Mouse (Mus musculus) hindbrain, postnatal 0 days (tissue): ENCODE measurements around the gene Prr14l. TPM values are rescaled to one million over a fixed set of nuclear protein-coding genes. Genes with fewer than 3 reads are reported as not detected.
"Not testable (repeated sequence)": the region's sequence is repeated elsewhere in the genome, so short reads cannot be mapped to it uniquely, and the experiment has no call there.

Experiments
- ATAC-seq: fragments of 200-750 bp; cut with Nextera tagmentation; 2 replicates; pipeline ENCODE4 v1.8.0; 2017; ENCODE audit warnings: mild to moderate bottlenecking, moderate TSS enrichment, moderate library complexity
- DNase-seq: peaks from one replicate; pipeline ENCODE4 v3.0.0-alpha.2; 2015; ENCODE audit warnings: low spot score
- H3K27ac ChIP-seq: fragments of 300-500 bp; sonication (generic); 2 replicates; pipeline ENCODE4 v1.5.1; 2014; ENCODE audit warnings: mild to moderate bottlenecking
- H3K27me3 ChIP-seq: fragments of 300-500 bp; sonication (generic); 2 replicates; pipeline ENCODE4 v1.6.1; 2014; ENCODE audit warnings: low read length, mixed read lengths; ENCODE audit not compliant: insufficient read depth
- H3K36me3 ChIP-seq: fragments of 300-500 bp; sonication (generic); 2 replicates; pipeline ENCODE4 v1.6.1; 2014; ENCODE audit warnings: low read length, mixed read lengths; ENCODE audit not compliant: insufficient read depth
- H3K4me1 ChIP-seq: fragments of 300-500 bp; sonication (generic); 2 replicates; pipeline ENCODE4 v1.6.1; 2014; ENCODE audit warnings: antibody characterized with exemption, low read length, mixed read lengths; ENCODE audit not compliant: insufficient read depth
- H3K4me2 ChIP-seq: fragments of 300-500 bp; sonication (generic); 2 replicates; pipeline ENCODE4 v1.6.1; 2014; ENCODE audit warnings: low read depth, mild to moderate bottlenecking, low read length, moderate library complexity, mixed read lengths
- H3K4me3 ChIP-seq: fragments of 300-500 bp; sonication (generic); 2 replicates; pipeline ENCODE4 v1.5.1; 2014; ENCODE audit warnings: low read length
- H3K9ac ChIP-seq: fragments of 300-500 bp; sonication (generic); replicated peaks from 2 replicates; pipeline ENCODE4 v1.6.1; 2014; ENCODE audit warnings: mild to moderate bottlenecking, low read length, moderate library complexity, mixed read lengths
- H3K9me3 ChIP-seq: fragments of 300-500 bp; sonication (generic); 2 replicates; pipeline ENCODE4 v1.6.1; 2016; ENCODE audit warnings: low read length, mixed read lengths
- CTCF ChIP-seq: IDR thresholded peaks from 2 replicates; pipeline ENCODE4 v1.5.1; 2016; ENCODE audit warnings: antibody characterized with exemption, control low read depth, low read depth
- WGBS: fragments of 180-500 bp; shearing (Covaris S2); extraction: QIAGEN DNeasy Blood & Tissue Kit; methylation state at CpG from one replicate; pipeline ENCODE4 v1.1.7; 2014; 5-methylcytosine and 5-hydroxymethylcytosine counted together
- polyA plus RNA-seq: library from polyadenylated mRNA; unstranded; fragments of >200 nt; fragmentation: Nextera tagmentation; extraction: Ambion mirVana; gene quantifications from 2 replicates; pipeline ENCODE4 v1.2.1, GENCODE M21; 2015
- total RNA-seq: library from RNA; depleted of rRNA; stranded (reverse); fragments of >200 nt; gene quantifications from 2 replicates; pipeline ENCODE4 v1.2.3, GENCODE M21; 2014

Prr14l gene
- total and polyA plus RNA-seq, 2 experiments from 2014 or later = 14.4 to 23.8 TPM

- Histone ChIP-seq H3K27me3 (no peaks in the 10 kb centered on the region), H3K4me3 (no peak overlapping the region), H3K9ac (no peak overlapping the region), H3K4me1 (no peaks in the 10 kb centered on the region), H3K4me2 (no peak overlapping the region), H3K36me3 (peaks cover 24% of the 10 kb centered on the region), H3K9me3 (no peaks in the 10 kb centered on the region), H3K27ac (no peak overlapping the region)
- TF ChIP-seq CTCF = no peak
- WGBS = 91% methylated on average over 8 of the region's 8 CpGs
- ATAC-seq = no peak
- DNase-seq = no peak
Measured at GRCm38 (mm10) chr5:32820471-32820870, 33.6 kb downstream of the Prr14l start.

- no peak overlapping the region for H3K4me2 ChIP-seq
Measured at GRCm38 (mm10) chr5:32815396-32815795, 38.7 kb downstream of the Prr14l start.

DNA sequence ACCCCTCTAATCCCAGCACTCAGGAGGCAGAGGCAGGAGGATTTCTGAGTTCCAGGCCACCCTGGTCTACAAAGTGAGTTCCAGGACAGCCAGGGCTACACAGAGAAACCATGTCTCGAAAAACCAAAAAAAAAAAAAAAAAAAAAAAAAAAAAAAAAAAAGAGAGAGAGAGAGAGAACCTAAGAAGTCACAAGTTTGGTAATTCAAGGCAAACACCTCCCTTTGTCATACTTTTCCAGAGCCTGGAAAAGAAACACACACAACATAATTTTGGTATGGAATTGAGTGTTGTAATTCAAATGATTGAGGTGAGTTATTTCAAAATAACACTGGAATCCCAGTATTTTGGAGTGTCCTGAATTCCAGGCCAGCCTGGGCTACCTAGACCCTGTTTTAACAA is 67.6 kb downstream of the Prr14l start:
- H3K9ac ChIP-seq, H3K4me2 ChIP-seq, H3K4me1 ChIP-seq, ATAC-seq, H3K27me3 ChIP-seq, H3K4me3 ChIP-seq, DNase-seq, H3K27ac ChIP-seq, H3K36me3 ChIP-seq, H3K9me3 ChIP-seq: not testable (repeated sequence)
- 86% methylated on average over 1 of the region's 1 CpGs for WGBS

More at GRCm38 (mm10) chr5:32815396-32815795, 38.7 kb downstream of the Prr14l start:
- Histone ChIP-seq H3K4me3 (no peak overlapping the region), H3K4me1 (no peaks in the 10 kb centered on the region), H3K36me3 (peaks cover 23% of the 10 kb centered on the region), H3K9me3 (no peaks in the 10 kb centered on the region), H3K27ac (no peak overlapping the region), H3K27me3 (no peaks in the 10 kb centered on the region), H3K9ac (no peak overlapping the region)
- WGBS = 89% methylated on average over 4 of the region's 4 CpGs
- TF ChIP-seq CTCF = no peak
- DNase-seq = no peak
- ATAC-seq = no peak

- WGBS = under 1% methylated on average over 52 of the region's 52 CpGs
- no peaks in the 10 kb centered on the region for H3K27me3 ChIP-seq
- TF ChIP-seq CTCF = peak; percentile 70
- H3K9ac ChIP-seq = peak within 1 kb of the TSS; percentile 59
- H3K9me3 ChIP-seq = no peaks in the 10 kb centered on the region
- peak; percentile 98 for DNase-seq
- H3K4me3 ChIP-seq = peak within 1 kb of the TSS; percentile 77
- ATAC-seq = peak; percentile 100
- H3K4me1 ChIP-seq = no peaks in the 10 kb centered on the region
- H3K4me2 ChIP-seq = peak within 1 kb of the TSS; percentile 65
- 0 out of 2 replicates have a peak, but pooled peaks cover 4% of the 10 kb centered on the region for H3K36me3 ChIP-seq
- peak within 1 kb of the TSS; percentile 71 for H3K27ac ChIP-seq
Measured at GRCm38 (mm10) chr5:32785313-32785915, 68.6 kb downstream of the Prr14l start, which contains the start of gene Pisd. Gene Pisd (minus strand): TSS chr5:32785646.

GRCm38 (mm10) chr5:32784726-32785125 is 69.3 kb downstream of the Prr14l start:
- H3K9ac ChIP-seq = peak overlapping the region; percentile 59
- no peak for DNase-seq
- no peak for TF ChIP-seq CTCF
- no peaks in the 10 kb centered on the region for H3K4me1 ChIP-seq
- 0 out of 2 replicates have a peak, but pooled peaks cover 4% of the 10 kb centered on the region for H3K36me3 ChIP-seq
- H3K9me3 ChIP-seq = no peaks in the 10 kb centered on the region
- peak overlapping the region; percentile 65 for H3K4me2 ChIP-seq
- ATAC-seq = no peak
- H3K27ac ChIP-seq = peak overlapping the region; percentile 71; the same call in 1 of the 2 replicates
- H3K27me3 ChIP-seq = no peaks in the 10 kb centered on the region
- H3K4me3 ChIP-seq = peak overlapping the region; percentile 77
- 26% methylated on average over 5 of the region's 5 CpGs for WGBS

DNA sequence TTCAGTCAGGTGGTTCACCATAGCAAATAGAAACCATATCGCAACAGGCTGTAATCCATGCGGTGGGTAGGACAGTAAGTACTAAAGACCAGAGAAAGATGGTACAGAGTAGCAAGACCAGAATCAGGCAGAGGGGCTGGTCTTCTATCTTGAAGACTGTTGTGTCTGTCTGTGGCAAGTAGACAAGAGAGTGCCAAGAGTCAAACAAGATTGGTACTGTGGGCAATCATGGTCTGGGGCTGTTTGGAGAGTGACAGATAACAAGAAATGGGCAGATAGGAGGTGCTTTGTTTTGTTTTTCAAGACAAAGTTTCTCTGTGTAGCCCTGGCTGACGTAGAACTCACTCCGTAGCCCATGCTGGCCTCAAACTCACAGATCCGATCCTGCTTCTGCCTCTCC is 72.5 kb downstream of the Prr14l start:
- no peak overlapping the region for H3K27ac ChIP-seq
- no peaks in the 10 kb centered on the region for H3K9me3 ChIP-seq
- no peak for DNase-seq
- 95% methylated on average over 5 of the region's 5 CpGs for WGBS
- no peak for ATAC-seq
- H3K27me3 ChIP-seq = no peaks in the 10 kb centered on the region
- H3K36me3 ChIP-seq = no peaks in the 10 kb centered on the region
- H3K4me1 ChIP-seq = no peaks in the 10 kb centered on the region
- no peak overlapping the region for H3K4me3 ChIP-seq
- no peak overlapping the region for H3K9ac ChIP-seq
- no peak for TF ChIP-seq CTCF
- H3K4me2 ChIP-seq = no peak overlapping the region

- no peaks in the 10 kb centered on the region for H3K36me3 ChIP-seq
- no peak for TF ChIP-seq CTCF
- WGBS = 89% methylated on average over 3 of the region's 3 CpGs
- H3K9me3 ChIP-seq = no peaks in the 10 kb centered on the region
- no peaks in the 10 kb centered on the region for H3K27me3 ChIP-seq
- no peaks in the 10 kb centered on the region for H3K4me1 ChIP-seq
- no peak overlapping the region for H3K27ac ChIP-seq
- DNase-seq (no peak), ATAC-seq (no peak)
- no peak overlapping the region for H3K4me2 ChIP-seq
- H3K9ac ChIP-seq = no peak overlapping the region
- no peak overlapping the region for H3K4me3 ChIP-seq
Measured at GRCm38 (mm10) chr5:32778168-32778567, 75.9 kb downstream of the Prr14l start.
